Mouse (Mus musculus) neural tube, embryonic 11.5 days (tissue): ENCODE data around the gene Nploc4. TPM values are rescaled to one million over a fixed set of nuclear protein-coding genes. Genes with fewer than 3 reads are reported as not detected.
"Not testable (repeated sequence)": the region's sequence is repeated elsewhere in the genome, so short reads cannot be mapped to it uniquely, and the experiment has no call there.

Source experiments
- ATAC-seq: fragments of 200-750 bp; cut with Nextera tagmentation; 2 replicates; pipeline ENCODE4 v1.8.0; 2017; ENCODE audit warnings: moderate number of reproducible peaks, mild to moderate bottlenecking, moderate TSS enrichment, moderate library complexity; ENCODE audit not compliant: insufficient read depth, low FRiP score, low TSS enrichment
- DNase-seq: peaks from one replicate; pipeline ENCODE4 v3.0.0-alpha.2; 2015; ENCODE audit warnings: low spot score
- H3K27ac ChIP-seq: fragments of 300-500 bp; sonication (generic); 2 replicates; pipeline ENCODE4 v1.5.1; 2014; ENCODE audit warnings: low read depth, mild to moderate bottlenecking, low read length
- H3K27me3 ChIP-seq: fragments of 300-500 bp; sonication (generic); 2 replicates; pipeline ENCODE4 v1.6.1; 2014; ENCODE audit warnings: mild to moderate bottlenecking, low read length, mixed read lengths; ENCODE audit not compliant: control insufficient read depth, insufficient read depth
- H3K36me3 ChIP-seq: fragments of 300-500 bp; sonication (generic); 2 replicates; pipeline ENCODE4 v1.6.1; 2014; ENCODE audit warnings: mild to moderate bottlenecking, low read length, moderate library complexity, mixed read lengths; ENCODE audit not compliant: control insufficient read depth, insufficient read depth
- H3K4me1 ChIP-seq: fragments of 300-500 bp; sonication (generic); 2 replicates; pipeline ENCODE4 v1.6.1; 2014; ENCODE audit warnings: low read length, mixed read lengths; ENCODE audit not compliant: control insufficient read depth, insufficient read depth
- H3K4me2 ChIP-seq: fragments of 300-500 bp; sonication (generic); 2 replicates; pipeline ENCODE4 v1.6.1; 2014; ENCODE audit warnings: low read depth, mild to moderate bottlenecking, moderate library complexity
- H3K4me3 ChIP-seq: fragments of 300-500 bp; sonication (generic); 2 replicates; pipeline ENCODE4 v1.5.1; 2014; ENCODE audit warnings: low read depth, low read length
- H3K9ac ChIP-seq: fragments of 300-500 bp; sonication (generic); 2 replicates; pipeline ENCODE4 v1.6.1; 2014; ENCODE audit warnings: mild to moderate bottlenecking, low read length
- H3K9me3 ChIP-seq: fragments of 300-500 bp; sonication (generic); 2 replicates; pipeline ENCODE4 v1.6.1; 2016; ENCODE audit warnings: low read length; ENCODE audit not compliant: control insufficient read depth
- WGBS: fragments of 180-500 bp; shearing (Covaris S2); extraction: QIAGEN DNeasy Blood & Tissue Kit; methylation state at CpG from one replicate; pipeline ENCODE4 v1.1.7; 2014; 5-methylcytosine and 5-hydroxymethylcytosine counted together
- polyA plus RNA-seq: library from polyadenylated mRNA; unstranded; fragments of >200 nt; fragmentation: Nextera tagmentation; extraction: Ambion mirVana; gene quantifications from 2 replicates; pipeline ENCODE4 v1.2.1, GENCODE M21; 2014

The Nploc4 gene
- polyA plus RNA-seq, 1 experiment from 2014 or later, result 51.0 TPM

GRCm38 (mm10) chr11:120422651-120423568, 14.6 kb downstream of the Nploc4 start:
- ATAC-seq (no peak), DNase-seq (no peak)
- H3K4me3 ChIP-seq, result no peak overlapping the region
- no peaks in the 10 kb centered on the region for H3K9me3 ChIP-seq
- no peak overlapping the region for H3K9ac ChIP-seq
- H3K27me3 ChIP-seq, result no peaks in the 10 kb centered on the region
- no peaks in the 10 kb centered on the region for H3K4me1 ChIP-seq
- no peak overlapping the region for H3K4me2 ChIP-seq
- WGBS, result 77% methylated on average over 13 of the region's 13 CpGs
- peaks cover 20% of the 10 kb centered on the region for H3K36me3 ChIP-seq
- no peak overlapping the region for H3K27ac ChIP-seq

- Histone ChIP-seq H3K4me1 (no peaks in the 10 kb centered on the region), H3K4me2 (no peak overlapping the region), H3K36me3 (peaks cover 21% of the 10 kb centered on the region), H3K9me3 (no peaks in the 10 kb centered on the region), H3K27me3 (no peaks in the 10 kb centered on the region), H3K4me3 (no peak overlapping the region), H3K9ac (no peak overlapping the region), H3K27ac (no peak overlapping the region)
- ATAC-seq (no peak), DNase-seq (no peak)
- WGBS, result 76% methylated on average over 1 of the region's 1 CpGs
Observed at GRCm38 (mm10) chr11:120418592-120418991, 18.9 kb downstream of the Nploc4 start.

- Histone ChIP-seq H3K4me1 (no peaks in the 10 kb centered on the region), H3K9ac (no peak overlapping the region), H3K27ac (no peak overlapping the region), H3K4me3 (no peak overlapping the region), H3K4me2 (no peak overlapping the region), H3K27me3 (no peaks in the 10 kb centered on the region), H3K9me3 (no peaks in the 10 kb centered on the region), H3K36me3 (peaks cover 26% of the 10 kb centered on the region)
- ATAC-seq (no peak), DNase-seq (no peak)
- 89% methylated on average over 7 of the region's 7 CpGs for WGBS
Observed at GRCm38 (mm10) chr11:120417852-120418251, 19.7 kb downstream of the Nploc4 start.

GRCm38 (mm10) chr11:120413621-120414020, 23.9 kb downstream of the Nploc4 start:
- peaks cover 44% of the 10 kb centered on the region for H3K36me3 ChIP-seq
- not testable (repeated sequence) for ATAC-seq, H3K27ac ChIP-seq, H3K9ac ChIP-seq, H3K9me3 ChIP-seq, DNase-seq, H3K4me3 ChIP-seq, H3K4me1 ChIP-seq, H3K4me2 ChIP-seq, H3K27me3 ChIP-seq
- 95% methylated on average over 7 of the region's 10 CpGs for WGBS

GRCm38 (mm10) chr11:120406445-120406844, 31.1 kb downstream of the Nploc4 start:
- Histone ChIP-seq H3K9me3 (no peaks in the 10 kb centered on the region), H3K27ac (no peak overlapping the region), H3K27me3 (no peaks in the 10 kb centered on the region), H3K4me1 (no peaks in the 10 kb centered on the region), H3K9ac (no peak overlapping the region), H3K36me3 (peaks cover 37% of the 10 kb centered on the region), H3K4me2 (no peak overlapping the region), H3K4me3 (no peak overlapping the region)
- ATAC-seq (no peak), DNase-seq (no peak)
- WGBS, result 90% methylated on average over 1 of the region's 1 CpGs

- H3K4me3 ChIP-seq, result no peak overlapping the region
- H3K4me1 ChIP-seq, result no peaks in the 10 kb centered on the region
- H3K9me3 ChIP-seq, result no peaks in the 10 kb centered on the region
- H3K4me2 ChIP-seq, result no peak overlapping the region
- peaks cover 34% of the 10 kb centered on the region for H3K36me3 ChIP-seq
- no peak overlapping the region for H3K9ac ChIP-seq
- H3K27ac ChIP-seq, result no peak overlapping the region
- no peak for ATAC-seq
- 97% methylated on average over 3 of the region's 3 CpGs for WGBS
- no peak for DNase-seq
- H3K27me3 ChIP-seq, result no peaks in the 10 kb centered on the region
Observed at GRCm38 (mm10) chr11:120405867-120406266, 31.6 kb downstream of the Nploc4 start.

- Histone ChIP-seq H3K36me3 (peaks cover 26% of the 10 kb centered on the region), H3K27ac (no peak overlapping the region), H3K9ac (no peak overlapping the region), H3K4me1 (no peaks in the 10 kb centered on the region), H3K9me3 (no peaks in the 10 kb centered on the region), H3K27me3 (no peaks in the 10 kb centered on the region), H3K4me3 (no peak overlapping the region), H3K4me2 (no peak overlapping the region)
- no peak for DNase-seq
- ATAC-seq, result no peak
- WGBS, result 96% methylated on average over 1 of the region's 1 CpGs
Observed at GRCm38 (mm10) chr11:120404814-120405213, 32.7 kb downstream of the Nploc4 start.

GRCm38 (mm10) chr11:120399319-120399718, 38.2 kb downstream of the Nploc4 start:
- peaks cover 13% of the 10 kb centered on the region for H3K36me3 ChIP-seq
- no peak overlapping the region for H3K4me3 ChIP-seq
- no peak overlapping the region for H3K27ac ChIP-seq
- 94% methylated on average over 2 of the region's 2 CpGs for WGBS
- no peaks in the 10 kb centered on the region for H3K9me3 ChIP-seq
- H3K4me1 ChIP-seq, result no peaks in the 10 kb centered on the region
- no peak overlapping the region for H3K9ac ChIP-seq
- H3K4me2 ChIP-seq, result no peak overlapping the region
- no peak for DNase-seq
- H3K27me3 ChIP-seq, result no peaks in the 10 kb centered on the region
- ATAC-seq, result no peak

GRCm38 (mm10) chr11:120397602-120398001, 39.9 kb downstream of the Nploc4 start:
- Histone ChIP-seq H3K9ac (no peak overlapping the region), H3K4me3 (no peak overlapping the region), H3K27ac (no peak overlapping the region), H3K4me1 (no peaks in the 10 kb centered on the region), H3K9me3 (no peaks in the 10 kb centered on the region), H3K4me2 (no peak overlapping the region), H3K27me3 (no peaks in the 10 kb centered on the region), H3K36me3 (peaks cover 7% of the 10 kb centered on the region)
- no peak for DNase-seq
- no peak for ATAC-seq
- WGBS, result 66% methylated on average over 2 of the region's 2 CpGs
